Mouse (Mus musculus) A20 (cell line): ENCODE data around the gene Stt3b.

Experiments
- DNase-seq: peaks from one replicate; pipeline ENCODE4 v3.0.0-alpha.2; 2011; ENCODE audit warnings: low read depth, low spot score

Gene Stt3b

DNA sequence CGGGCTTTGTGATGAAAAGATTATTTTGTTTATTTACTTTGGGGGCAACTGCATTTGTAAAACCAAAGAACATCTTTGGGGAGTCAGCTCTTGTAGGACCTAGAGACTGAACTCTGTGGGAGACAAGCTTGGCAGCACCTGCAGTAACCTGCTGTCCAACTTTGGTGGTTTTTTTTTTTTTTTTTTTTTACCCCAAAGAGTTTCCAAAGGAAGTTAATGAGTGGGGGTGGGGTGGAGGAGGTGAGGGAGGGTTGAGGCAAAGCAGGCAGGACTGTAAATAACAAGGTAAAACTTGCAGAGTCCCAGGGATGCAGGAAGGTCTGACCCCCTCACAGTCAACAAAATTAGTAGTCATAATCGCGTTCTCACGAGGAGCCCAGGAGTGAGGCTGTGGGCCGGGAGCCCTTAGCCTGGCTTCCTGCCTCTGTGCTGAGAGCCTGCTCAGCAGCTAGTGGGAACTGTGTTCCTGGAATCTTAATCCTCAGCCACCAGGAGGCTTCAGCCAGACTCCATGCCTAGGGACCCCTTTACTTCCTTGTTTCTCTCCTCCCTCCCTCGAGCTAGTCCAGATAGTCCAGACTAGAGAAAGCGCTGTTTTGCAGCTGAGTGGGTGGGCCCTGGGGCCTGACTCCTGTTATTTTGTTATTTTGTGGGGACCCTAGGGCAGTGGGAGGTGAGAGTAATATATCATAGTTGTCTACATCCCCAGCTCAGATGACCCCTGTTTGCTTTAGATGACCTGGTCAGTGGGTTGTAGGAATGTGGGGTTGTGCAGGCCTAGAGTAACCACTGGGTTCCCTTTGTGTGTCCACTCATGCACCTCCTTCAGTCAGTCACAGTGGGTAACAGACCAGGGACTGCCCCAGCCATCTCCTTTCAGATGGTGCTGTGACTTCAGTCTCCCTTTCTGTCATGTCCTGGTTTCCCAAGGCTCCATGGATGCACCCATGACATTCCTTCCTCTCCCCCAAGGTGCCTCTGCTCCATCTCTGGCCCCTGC, 95.3 kb downstream of the Stt3b start:
- no peak for DNase-seq

DNA sequence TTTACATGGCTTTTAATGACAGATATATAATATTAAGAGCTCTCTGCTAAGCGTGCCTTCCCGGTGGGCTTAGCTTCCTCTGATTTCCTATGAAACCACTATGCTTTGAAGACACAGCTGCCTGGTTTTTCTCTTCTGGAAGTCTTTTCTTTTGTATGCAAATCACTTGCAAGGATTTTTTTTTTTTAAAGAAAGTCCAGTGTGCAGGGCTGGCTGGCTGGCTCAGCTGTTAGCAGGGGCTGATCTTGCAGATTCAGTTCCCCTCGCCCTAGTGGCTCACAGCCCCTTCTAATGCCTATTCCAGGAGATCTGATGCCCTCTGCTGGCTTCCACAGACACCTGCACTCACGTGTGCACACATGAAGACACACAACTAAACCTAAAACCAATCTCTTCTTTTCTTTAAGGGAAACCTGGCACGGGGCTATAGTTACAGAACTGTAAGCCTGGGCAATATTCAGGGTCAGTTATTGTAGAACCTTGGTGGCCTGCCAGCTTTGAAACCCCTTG, 96.4 kb downstream of the Stt3b start:
- DNase-seq = no peak

DNA sequence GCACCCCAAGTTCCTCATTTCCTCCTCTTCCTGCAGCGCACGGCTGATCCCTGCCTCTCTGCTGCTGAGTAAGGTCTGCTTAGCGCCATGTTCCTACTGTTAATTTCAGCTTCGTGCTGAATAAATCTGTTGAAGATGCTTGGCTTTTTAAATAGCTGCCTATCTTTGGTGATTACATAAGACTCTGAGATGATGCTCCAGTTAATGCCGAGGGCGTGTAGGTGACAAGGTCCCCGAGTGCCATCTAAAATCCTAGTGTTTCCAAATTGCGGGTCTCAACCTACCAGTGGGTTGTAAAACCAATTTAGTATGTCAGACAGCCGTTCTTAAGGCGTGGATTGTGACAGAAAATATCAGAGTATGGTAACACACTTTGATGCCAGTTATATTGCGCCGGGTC, 99.7 kb downstream of the Stt3b start:
- no peak for DNase-seq

DNA sequence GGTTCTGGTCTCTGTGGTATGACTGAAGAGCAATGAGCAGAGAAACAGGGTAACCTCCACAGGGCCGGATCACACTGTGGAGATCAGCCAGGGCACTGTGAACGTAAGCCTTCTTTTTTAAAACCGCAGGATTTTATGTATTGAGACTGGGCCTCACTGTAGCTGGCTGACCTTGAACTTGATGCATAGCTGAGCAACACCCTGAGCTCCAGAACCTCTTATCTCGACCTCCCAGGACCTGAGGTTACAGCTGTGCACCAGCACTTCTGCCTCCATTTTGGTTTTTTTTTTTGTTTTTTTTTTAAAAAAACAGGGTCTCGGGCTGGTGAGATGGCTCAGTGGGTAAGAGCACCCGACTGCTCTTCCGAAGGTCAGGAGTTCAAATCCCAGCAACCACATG, 100.5 kb downstream of the Stt3b start:
- no peak for DNase-seq

DNA sequence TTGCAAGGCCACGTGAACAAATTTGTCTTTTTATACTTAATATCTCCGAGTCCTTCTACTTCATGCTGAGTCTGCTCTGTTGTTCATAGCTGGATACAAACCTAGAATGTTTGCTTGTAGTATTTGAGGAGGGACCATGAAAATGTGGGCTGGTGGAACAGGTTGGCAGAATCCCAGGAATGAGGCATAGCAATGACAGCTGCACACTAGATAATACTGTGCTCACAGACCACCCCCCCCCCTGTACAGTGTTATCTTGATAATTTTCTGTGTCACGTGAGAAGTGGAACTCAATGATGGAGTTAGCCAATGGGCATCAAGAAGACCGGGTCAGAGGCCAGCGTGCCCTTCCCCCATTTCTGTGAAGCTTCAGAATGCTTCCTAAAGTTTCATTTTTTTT, 104.0 kb downstream of the Stt3b start:
- DNase-seq = no peak

DNA sequence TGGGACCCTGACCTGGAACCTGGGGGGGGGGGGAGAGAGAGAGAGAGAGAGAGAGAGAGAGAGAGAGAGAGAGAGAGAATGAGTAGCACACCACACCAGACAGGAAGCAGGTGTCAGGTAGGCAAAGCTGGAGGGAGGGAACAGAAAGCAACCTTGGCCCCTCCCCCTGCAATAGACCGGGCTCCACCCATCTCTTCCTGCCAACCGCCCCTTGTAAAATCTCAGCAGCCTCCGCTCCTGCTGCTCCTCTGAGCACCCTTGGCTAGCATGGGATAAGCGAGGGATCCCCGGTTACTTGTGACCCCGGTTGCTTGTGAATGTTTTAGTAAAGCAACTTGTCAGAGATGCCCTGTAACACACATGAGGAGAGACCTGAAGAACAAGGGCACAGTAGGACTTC, 104.7 kb downstream of the Stt3b start:
- peak; percentile 21 for DNase-seq

DNA sequence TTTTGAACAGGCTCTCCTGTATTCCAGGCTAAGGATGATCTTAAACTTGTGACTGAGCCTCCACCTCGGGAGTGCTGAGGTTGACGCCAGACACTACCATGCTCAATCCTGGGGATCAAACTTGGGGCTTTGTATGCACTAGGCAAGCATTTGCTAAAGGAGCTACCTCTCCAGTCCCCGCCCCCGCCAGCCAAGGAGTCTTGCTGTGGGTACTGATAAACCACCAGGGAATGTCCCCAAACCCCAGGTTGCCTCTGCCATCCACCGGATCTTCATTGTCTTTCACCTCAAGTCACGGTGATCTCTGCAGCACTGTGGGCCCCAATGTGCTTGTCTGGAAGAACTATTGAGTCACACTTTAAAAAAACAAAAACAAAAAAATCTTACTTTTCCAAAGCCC, 107.1 kb downstream of the Stt3b start:
- no peak for DNase-seq

DNA sequence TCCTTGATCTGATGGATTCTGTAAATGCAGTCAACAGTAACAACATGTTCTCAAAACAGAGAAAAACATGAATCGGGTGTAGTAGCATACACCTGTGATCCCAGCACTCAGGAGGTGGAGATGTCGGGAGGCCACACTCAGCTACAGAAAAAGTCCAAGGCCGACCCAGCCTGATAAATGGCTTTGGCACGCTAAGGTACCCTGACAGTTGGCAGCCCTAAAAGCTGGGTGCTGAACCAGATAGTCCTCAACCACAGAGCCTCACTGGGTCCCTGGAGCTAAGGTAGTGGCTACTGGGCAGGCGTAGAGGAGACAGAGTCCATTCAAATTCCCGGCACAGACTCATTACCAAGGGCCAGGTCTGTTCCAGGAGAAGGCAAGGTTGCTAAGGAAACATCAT, 109.0 kb downstream of the Stt3b start:
- no peak for DNase-seq

DNA sequence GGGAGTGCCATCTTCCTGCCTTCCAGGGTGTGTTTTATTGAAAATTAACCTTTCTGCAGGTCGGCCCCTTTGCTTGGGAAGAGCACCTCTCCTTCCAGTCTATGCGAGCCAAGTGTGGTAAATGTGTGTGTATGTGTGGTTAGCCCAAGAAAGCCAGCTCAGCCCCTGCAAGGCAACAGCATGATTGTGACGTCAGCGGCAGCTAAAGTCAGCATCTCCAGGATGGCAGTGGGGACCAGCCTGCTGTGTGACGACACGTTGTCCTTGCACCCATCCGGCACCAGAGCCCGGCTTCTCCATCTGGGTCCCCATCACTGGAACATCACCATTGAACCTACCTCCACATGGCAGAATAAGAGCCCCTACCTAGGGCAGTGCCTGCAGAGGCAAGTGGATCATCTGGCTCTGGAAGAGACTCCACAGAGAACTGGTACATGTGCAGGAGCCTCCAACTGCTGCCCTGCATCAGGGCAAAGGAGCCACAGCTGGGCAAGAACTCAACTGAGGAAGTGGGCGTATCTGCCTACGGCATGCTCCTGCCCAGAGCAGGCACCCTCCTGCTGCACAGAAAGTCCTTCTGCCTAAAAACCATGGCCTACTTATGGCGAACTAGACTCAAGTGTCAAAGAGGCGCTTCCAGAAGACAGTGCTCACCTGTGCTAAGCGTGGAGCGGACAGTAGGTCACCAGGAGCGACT, 109.9 kb downstream of the Stt3b start:
- no peak for DNase-seq

DNA sequence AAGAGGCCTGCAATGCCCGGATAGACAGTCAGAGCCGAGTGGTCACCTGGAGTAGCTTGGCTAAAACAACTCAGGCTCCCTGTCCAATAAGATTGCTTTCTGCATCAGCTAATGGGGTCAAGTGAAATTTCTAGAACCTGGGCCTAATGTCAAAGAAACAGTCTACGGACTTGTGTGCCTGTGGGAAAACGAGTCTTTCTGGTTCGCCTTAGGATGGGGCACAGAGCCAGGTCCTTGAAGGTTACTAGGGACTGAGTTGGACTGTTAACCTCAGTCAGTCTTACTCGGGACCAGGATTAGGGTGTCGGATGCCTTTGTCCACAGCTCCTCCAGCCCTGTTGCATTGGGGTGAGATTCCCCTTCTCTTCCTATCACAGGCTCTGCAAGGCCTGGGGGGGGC, 113.1 kb downstream of the Stt3b start:
- no peak for DNase-seq

DNA sequence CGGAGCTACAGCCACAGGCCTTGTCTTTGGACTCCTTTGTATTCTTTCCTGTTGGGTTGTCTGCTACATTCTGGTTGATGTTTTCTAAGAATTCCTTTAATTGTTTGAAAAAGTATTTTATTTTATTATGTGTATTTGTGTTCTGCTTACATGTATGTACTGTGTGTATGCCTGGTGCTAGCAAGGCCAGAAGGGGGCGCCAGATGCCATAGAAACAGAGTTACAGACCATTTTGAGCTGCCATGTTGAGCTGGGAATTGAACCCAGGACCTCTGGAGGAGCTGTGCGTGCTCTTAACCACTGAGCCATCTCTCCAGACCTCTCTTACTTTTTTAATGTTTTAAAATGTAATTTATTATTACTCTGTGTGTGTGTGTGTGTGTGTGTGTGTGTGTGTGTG, 117.3 kb downstream of the Stt3b start:
- peak; percentile 30 for DNase-seq
